Mouse (Mus musculus): ENCODE measurements around the gene Slc9a1. TPM values are rescaled to one million over a fixed set of nuclear protein-coding genes. Genes with fewer than 3 reads are reported as not detected.

Gene Slc9a1
- total RNA-seq, 2 experiments from 2014 or later, result 13.7 to 18.4 TPM

DNA sequence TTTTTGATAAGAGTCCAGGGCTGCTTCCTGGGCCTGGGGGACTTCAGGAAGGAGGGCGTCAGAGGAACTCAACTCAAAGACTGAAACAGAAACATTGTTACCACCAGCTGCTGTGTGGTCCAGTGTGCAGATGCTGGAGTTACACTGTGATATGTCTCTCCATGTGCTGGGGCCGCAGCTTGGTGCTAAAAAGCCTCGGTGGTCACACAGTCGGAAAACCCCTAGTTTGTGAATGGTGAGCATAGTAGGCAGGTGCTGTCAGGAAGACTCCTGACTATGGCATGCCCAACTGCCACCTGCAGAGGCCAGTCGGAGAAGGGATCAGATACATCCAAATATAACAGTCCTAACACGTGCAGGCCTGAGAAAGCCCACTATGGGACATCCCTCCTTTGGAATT lies 54.2 kb downstream of the Slc9a1 start:
- no peak for ATAC-seq (replicated peaks; ENCODE audit: low FRiP score, poor library complexity, severe bottlenecking)

DNA sequence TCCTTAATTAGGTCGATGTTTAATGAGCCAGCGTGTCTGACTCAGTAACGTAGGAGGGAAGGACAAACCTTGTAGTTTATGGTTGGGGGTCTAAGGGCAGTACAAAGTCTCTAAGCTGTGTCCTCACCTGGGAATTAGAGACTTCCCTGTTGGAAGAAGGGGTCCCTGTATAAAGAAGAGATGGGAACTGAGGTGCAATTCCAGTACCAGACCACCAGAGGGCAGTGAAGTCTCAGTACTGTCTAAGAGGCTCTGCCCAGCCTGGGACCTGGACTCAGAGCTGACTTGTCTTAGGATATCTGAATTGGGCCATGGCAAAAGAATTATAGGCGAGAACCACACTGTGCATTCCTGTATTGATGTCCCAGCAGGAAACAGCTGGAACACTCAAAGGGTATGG lies 54.6 kb downstream of the Slc9a1 start:
- peak; percentile 61 for ATAC-seq (replicated peaks; ENCODE audit: low FRiP score, poor library complexity, severe bottlenecking)

DNA sequence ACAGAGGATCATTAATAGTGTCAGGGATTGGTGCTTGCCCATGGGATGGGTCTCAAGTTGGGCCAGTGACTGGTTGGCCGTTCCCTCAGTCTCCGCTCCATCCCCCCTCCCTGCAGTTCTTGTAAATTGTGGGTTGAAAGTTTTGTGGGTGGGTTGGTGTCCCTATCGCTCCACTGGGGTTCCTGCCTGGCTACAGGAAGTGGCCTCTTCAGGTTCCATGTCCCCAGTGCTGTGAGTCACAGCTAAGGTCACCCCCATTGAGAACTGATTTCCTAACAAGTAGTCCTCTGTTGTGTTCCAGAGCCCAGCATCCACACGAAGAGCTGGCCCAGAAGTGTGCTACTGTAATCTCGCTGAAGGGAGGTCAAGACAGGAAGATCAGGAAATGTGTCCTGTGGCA lies 56.6 kb downstream of the Slc9a1 start:
- no peak for ATAC-seq (replicated peaks; ENCODE audit: low FRiP score, poor library complexity, severe bottlenecking)

DNA sequence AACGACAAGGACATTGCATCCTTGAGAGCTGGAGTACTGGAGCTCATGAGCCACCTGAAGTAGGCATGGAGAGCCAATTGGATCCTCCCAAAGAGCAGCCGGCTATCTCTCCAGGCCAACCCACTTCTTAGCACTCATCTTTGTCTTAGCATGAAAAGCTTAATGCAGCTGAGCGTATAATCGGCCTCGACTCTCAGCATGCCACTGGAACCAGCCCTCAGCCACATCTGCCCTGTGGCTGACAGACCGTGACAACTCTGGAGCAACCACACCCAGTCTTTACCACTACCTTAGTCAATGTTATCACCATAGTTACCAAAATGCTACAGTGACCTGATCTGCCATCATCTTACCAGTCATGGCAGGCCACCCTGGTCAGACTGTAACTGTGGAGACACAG lies 62.0 kb downstream of the Slc9a1 start:
- no peak for ATAC-seq (replicated peaks; ENCODE audit: low FRiP score, poor library complexity, severe bottlenecking)

DNA sequence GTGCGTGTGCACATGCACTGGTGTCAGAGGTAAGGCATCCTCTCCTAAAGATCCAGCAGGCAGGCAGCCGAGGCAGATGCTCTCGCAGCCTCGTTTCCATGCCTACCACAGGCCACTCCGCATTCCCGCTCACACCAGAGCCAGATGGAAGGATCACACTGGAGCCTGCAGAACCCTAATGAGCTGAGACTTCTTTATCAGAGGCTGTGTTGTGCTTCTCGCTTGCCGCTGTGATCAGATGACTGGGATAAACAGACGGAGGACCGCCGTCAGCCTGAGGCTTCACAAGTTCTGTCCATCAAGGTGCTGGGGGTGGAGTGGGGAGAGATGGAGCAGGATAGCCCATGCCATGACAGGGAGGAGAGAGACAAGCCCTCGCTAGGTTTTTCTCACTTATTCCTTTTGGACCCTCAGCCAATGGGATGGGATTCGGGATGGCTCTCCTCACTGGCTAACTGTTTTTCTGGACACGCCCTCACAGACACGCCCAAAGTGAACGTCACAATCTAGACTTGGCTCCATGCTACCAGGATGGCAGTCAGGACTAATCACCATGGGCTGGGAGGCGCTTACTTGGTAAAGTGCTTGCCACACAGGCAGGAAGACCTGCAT lies 63.2 kb downstream of the Slc9a1 start:
- 0 out of 2 replicates have a peak, but pooled peaks have one; percentile 39 for ATAC-seq (replicated peaks; ENCODE audit: low FRiP score, poor library complexity, severe bottlenecking)

DNA sequence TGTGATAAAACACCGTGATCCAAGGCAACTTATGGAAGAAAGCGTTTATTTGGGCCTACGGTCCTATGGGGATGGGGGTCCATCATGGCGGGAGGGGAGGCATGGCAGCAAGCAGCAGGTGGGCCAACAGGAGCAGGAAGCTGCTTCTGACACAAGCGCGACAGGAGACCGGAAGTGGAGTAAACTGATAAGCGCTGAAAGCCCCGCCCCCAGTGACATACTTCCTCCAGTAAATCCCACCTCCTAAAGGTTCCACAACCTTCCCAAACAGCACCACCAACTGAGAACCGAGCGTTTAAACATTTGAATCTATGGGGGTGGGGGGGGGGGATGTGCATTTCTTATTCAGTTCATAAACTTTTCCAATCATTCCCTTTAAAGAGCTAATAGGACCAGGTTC lies 66.4 kb downstream of the Slc9a1 start:
- ATAC-seq (replicated peaks; ENCODE audit: low FRiP score, poor library complexity, severe bottlenecking), result no peak

DNA sequence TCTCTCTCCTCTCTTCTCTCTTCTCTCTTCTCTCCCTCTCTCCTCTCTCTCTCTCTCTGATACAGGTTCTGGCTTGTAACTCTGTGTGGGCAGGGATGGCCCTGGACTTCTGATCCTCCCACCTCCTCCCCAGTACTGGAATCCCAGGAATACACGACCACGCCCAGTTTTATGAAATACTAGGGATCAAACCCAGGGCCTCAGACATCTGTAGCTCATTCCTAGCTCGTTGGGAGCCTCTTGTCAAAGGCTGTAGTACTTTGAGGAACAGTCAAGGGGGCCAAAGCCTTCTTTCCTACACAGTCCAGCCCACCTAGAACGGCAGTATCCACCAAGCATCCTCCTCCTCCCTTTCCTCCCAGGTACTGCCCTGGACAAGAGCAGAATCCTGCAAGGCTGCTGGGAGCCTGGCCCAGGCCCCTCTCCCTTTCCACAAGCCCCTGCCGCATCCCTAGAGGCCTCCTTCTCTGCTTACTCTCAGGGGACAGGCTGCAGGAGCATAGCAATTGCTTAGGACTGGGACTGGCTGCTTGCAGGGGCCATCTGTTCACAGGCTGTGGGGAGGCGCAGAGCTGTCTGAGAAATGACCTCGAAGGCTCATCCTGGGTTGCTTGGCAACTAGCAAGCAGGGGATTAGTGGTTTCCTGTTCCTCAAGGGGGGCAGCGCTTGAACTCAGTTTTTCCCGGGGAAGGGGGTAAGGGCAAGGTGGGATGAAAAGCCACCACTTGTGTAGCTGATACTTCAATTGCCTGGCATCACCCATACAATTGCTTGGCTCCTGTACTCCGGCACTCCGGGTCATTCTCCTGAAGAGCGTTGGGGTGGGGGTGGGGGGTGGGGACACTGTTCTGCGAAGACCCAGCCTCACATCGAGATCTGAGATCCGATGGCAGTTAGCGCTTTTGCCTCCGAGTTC lies 70.2 kb downstream of the Slc9a1 start:
- no peak for ATAC-seq (replicated peaks; ENCODE audit: low FRiP score, poor library complexity, severe bottlenecking)

DNA sequence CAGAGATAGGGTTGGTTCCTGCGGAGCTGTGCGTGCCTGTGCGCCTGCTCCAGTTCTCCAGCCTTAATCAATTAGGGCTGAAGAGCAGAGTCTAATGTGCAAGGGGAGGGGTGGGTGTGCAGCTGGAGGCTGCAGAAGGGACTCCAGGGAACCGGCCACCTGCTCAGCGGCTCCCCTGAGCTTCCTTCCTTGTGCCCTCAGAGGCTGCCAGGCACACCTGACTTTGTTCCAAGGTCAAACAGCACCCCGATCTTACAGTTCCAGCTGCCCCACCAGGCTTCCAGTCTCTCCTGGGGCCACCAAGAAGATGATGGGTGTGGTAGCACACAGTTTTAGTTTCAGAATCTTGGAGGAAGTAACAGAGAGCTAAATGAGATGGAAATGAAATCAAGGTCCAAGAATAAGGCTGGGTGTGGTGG lies 70.9 kb downstream of the Slc9a1 start:
- ATAC-seq (replicated peaks; ENCODE audit: low FRiP score, poor library complexity, severe bottlenecking), result no peak

DNA sequence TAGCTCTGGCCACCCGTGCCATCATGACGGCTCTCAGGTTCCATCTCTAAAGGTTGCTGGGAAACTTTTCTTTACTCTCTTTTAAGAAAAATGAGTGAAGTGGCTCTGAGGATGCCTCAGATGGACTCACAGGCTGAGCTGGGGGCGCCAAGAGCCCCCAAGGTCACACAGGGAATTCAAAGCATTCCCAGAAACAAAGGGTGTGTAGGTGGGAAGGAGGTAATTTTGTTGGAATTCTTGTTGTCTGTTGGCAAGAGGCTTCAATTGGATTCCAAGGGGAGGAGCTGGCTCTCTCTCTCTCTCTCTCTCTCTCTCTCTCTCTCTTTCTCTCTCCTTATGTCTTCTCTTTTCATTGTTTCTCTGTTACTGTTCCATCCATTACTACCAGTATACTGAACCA lies 72.7 kb downstream of the Slc9a1 start:
- ATAC-seq (replicated peaks; ENCODE audit: low FRiP score, poor library complexity, severe bottlenecking), result no peak

DNA sequence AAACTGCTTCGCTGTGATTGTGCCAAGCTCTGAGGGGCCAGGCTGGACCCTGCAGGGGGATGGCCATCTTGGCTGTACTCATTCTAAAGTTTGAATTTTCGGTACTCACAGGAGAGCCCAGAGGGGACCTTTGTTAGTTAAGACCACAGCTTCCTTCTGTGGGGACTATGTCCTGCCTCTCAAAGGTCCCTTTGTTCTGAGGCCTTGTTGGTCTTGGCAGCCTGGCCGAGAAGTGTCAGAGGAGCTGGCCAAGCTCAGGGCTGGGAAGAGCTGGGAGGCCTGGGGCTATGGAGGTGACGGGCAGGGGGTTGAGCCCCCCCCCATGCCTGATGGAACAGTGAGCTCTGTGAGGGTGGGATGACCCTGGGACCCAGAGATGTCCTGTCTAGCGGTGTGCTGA lies 73.6 kb downstream of the Slc9a1 start:
- no peak for ATAC-seq (replicated peaks; ENCODE audit: low FRiP score, poor library complexity, severe bottlenecking)

DNA sequence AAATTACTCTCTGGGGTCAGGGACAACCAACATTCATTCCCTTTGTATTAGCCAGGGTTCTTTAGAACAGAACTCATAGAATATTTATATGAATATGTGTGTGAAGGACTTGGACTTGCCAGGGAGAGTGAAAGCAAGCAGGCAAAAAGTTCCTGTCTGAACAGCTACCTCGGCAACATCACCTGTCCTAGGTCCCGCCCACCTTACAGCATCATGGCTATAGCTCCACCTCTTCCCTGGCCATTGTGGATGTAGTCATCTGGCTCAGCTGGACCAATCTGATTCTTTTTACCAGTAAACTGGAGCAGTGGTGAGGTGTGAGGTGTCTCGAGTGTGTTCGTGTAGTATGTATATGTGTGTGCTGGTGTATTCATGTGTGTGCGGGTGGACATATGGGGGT lies 76.2 kb downstream of the Slc9a1 start:
- ATAC-seq (replicated peaks; ENCODE audit: low FRiP score, poor library complexity, severe bottlenecking), result no peak

DNA sequence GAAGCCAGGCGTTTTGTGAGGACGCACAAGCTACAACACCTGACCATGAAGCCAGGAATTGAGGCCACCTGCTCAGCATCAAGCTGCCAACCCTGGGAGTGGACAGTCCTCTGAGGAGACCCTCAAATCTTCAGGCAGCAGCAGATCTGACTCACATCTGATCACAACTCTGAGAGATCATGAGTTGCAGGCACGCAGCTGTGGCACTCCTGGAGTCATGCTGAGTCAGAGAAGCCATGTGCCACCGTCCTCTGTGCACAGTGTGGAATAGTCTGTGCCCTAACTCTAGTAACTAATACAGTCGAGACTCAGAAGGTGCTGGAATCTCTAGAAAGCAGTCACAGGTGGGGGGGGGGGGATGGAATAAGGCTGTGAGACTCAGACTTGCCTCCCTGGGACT lies 77.9 kb downstream of the Slc9a1 start:
- ATAC-seq (replicated peaks; ENCODE audit: low FRiP score, poor library complexity, severe bottlenecking), result no peak

DNA sequence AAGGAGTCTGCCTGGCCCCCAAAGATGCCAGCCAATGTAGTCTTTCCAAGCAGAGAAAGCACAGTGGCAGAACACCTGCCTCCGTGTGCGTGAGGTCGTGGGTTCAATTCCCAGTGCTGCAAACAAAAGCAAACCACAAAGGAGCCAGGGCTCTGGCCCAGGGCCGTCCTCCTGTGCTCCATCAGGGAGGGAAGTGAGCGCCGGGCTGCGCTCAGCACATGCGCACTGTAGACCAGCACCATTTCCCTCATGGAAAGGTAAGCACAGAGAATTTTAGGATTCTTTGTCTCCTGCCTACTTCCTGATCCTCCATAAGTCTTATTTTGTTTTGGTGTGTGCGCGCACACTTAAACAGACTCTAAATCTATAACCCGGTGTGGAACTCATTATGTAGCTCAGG lies 78.5 kb downstream of the Slc9a1 start:
- ATAC-seq (replicated peaks; ENCODE audit: low FRiP score, poor library complexity, severe bottlenecking), result no peak

DNA sequence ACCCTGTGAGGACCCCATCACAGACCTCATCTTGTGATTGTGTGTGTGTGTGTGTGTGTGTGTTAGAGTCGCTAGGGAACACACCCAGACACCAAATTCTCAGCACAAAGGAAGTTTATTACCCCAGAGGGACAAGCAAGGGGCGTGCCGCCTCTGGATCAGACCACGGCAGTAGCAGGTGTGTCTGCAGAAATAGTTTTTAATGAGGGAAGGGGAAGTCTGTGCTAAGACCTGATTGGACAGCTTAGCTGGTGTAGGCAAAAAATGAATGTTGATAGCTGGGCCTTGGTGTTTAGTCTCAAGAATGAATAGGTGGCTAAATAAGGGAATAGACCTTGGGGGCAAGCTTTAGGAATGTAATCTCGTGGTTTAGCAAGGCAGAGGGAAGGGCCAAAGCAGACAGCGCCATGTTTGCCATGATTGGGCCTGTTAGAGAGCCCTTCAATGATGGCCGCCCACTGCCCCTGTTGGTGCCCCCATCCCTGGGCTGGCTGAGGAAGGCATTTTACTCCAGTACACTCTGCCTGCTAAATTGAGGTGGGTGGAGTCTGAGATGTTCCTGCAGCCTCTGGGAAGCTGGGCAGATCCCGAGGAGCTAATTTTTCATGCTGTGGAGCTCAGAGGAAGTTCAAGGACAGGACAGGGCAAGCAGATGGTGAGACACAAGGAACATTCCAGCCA lies 79.3 kb downstream of the Slc9a1 start:
- no peak for ATAC-seq (replicated peaks; ENCODE audit: low FRiP score, poor library complexity, severe bottlenecking)

DNA sequence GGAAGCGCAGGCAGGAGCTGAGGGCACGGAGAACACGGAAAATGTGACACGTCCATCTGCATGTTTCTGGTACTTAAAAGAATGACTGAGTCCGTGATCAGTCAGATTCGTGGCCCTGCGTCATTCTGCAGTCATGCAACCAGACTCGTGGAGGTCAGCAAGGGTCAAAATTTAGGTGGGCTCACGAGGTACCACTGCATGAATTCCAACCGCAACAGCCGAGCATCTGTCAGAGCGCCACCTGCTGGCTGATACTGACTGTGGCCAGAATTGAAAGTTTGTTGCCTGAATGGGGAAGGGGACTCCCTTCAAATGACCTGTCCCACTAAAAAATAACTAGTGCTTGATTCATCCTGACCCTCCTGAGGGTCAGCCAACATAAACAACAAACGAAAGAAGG lies 80.2 kb downstream of the Slc9a1 start:
- ATAC-seq (replicated peaks; ENCODE audit: low FRiP score, poor library complexity, severe bottlenecking), result no peak

DNA sequence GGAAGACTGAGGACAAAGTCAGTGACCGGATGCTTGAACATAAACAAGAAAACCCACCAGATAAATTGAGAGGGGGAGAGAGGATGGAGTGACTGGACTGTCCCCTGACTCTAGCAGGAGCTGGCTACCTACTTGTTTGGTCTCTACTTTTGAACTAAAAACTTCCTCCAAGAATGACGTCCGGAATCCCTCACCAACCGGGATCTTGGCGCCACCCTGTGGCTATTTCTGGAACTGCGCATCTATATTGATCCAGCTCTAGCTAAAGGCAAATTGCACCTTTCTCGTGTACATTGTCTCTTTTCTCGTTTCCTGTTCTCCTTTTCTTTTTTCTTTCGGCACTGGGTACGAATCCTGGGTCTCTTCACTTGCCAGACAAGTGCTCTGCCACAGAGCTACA lies 82.0 kb downstream of the Slc9a1 start:
- ATAC-seq (replicated peaks; ENCODE audit: low FRiP score, poor library complexity, severe bottlenecking), result peak; percentile 53

DNA sequence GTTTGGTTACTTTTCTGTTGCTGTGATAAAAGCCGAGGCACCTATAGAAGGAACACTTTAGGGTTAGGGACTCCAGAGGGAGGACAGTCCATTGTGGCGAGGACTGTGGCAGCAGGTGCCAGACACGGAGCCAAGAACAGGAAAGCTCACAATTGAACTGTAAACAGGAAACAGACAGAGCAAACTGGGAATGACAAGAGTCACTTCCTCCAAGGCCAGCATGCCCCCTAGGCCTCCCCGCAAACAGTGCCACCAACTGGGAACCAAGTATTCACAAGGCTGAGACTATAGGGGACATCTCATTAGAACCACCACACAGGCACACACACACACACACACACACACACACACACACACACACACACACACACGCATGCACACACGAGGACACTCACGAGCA lies 82.9 kb downstream of the Slc9a1 start:
- ATAC-seq (replicated peaks; ENCODE audit: low FRiP score, poor library complexity, severe bottlenecking), result no peak

DNA sequence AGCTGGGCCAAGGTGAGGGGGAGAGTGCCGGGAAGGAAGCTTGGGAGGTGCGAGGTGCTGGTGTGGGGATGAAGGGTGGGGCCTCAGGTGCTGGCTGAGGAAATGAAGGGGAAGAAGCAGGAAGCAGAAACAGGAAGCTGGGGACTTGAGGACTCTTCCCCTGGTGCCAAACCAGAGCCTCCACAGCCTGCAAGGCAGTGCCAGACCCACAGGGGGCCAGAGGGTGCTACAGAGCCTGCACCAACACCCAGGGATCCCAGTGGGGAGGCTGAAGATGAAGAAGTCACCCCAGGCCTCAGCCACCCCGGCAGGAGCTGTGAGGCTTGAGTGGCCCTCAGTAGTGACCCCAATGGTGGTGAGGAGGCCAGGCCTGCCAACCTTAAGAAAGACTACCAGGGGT lies 88.5 kb downstream of the Slc9a1 start:
- no peak for ATAC-seq (replicated peaks; ENCODE audit: low FRiP score, poor library complexity, severe bottlenecking)

DNA sequence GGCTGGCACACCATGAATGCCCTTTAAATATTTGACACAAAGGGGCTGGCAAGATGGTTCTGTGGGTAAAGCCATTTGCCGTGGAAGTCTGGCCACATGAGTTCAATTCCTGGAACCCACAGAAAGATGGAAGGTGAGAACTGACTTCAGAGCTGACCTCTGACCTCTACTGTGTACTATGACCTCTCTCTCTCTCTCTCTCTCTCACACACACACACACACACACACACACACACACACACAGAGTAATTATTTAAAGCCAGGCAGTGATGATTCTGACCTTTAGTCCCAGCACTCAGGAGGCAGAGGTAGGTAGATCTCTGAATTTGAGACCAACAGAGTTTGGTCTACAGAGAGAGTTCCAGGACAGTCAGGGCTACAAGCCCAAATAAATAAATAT lies 90.5 kb downstream of the Slc9a1 start:
- ATAC-seq (replicated peaks; ENCODE audit: low FRiP score, poor library complexity, severe bottlenecking), result no peak

DNA sequence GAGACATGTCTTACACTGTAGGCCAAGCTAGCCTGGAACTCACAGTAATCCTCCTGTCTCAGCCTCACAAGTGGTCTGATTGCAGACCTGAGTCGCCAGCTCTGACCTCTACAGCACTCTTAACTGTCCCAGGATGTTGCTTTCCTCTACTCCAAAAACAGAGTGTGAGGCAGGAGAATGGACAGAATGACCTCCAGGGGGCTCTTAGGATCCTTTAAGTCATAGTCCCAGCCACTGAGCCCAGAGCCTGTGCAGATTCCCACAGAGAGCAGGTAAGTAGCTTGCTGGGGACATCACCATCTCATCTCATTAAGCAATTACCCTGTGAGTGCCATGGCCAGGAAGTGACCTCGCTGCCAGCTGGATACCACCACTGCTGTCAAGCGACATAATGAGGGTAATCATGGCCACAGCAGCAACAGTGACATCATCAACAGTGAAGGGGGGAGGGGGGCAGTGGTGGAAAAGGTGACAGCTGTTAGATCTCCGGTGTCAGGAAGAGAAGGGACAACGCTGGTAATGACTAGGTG lies 91.4 kb downstream of the Slc9a1 start:
- ATAC-seq (replicated peaks; ENCODE audit: low FRiP score, poor library complexity, severe bottlenecking), result no peak

DNA sequence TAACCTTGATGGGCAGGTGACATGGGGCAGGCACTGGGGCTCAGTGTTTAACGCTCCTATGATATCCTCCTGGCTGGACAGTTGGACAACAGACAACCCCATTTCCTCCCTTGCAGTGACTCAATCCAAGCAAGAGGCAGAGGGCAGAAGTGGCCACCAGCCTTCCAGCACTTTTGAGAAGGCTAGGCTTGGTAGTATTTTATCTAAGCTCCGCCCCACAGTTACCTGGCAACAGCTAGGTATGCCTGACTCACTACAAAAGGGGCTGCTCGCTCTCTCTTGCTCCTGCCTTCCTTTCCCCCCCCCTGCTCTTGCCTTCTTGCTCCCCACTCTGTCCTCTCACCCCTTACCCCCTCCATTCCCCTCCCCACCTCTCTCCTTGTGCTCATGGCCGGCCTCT lies 91.9 kb downstream of the Slc9a1 start:
- ATAC-seq (replicated peaks; ENCODE audit: low FRiP score, poor library complexity, severe bottlenecking), result no peak

All from erythroid progenitor cell, adult 5-6 weeks (primary cell).